Mouse (Mus musculus) testis, adult 2 months (tissue): ENCODE measurements around the gene 2210016L21Rik.

Source experiments
- CTCF ChIP-seq: fragments of 200-500 bp; IDR thresholded peaks from 2 replicates; pipeline ENCODE4 v1.5.1; 2012; ENCODE audit warnings: low read depth, mild to moderate bottlenecking, inconsistent platforms, low read length, moderate library complexity; ENCODE audit not compliant: control insufficient read depth, insufficient read depth, insufficient replicate concordance
- POLR2A ChIP-seq: fragments of 200-500 bp; IDR thresholded peaks from 2 replicates; pipeline ENCODE4 v1.6.1; 2012; ENCODE audit warnings: low read depth, mild to moderate bottlenecking, inconsistent platforms, low read length, moderate library complexity; ENCODE audit not compliant: control insufficient read depth

DNA sequence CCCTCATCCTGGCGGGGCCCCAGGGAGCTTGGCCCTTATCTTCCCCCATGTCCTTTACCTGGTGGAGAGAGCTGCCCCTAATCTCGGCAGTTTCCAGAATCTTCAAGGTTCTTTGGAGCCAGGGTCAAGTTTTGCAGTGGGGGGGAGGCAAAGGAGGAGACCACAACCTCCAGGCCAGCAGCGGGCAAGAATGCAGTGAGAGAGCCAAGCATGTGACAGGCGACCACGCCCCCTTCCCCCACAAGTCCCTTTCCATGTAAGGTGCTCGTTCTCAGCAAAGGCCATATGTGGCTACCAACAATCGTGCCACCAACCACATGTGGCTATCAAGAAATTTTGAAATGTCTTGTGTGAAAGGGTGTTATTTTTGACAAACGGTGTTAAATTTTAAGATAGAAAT lies 31.2 kb downstream of the 2210016L21Rik start:
- TF ChIP-seq CTCF (no peak), POLR2A (no peak)
